Mouse (Mus musculus) spleen, adult 2 months (tissue): ENCODE measurements around the gene Gal. TPM values are rescaled to one million over a fixed set of nuclear protein-coding genes. Genes with fewer than 3 reads are reported as not detected.

Experiments used
- DNase-seq, 2 experiments: peaks; one replicate each; pipeline versions ENCODE4 v3.0.0 to v3.0.0-alpha.2; 2012 to 2021; ENCODE audit warnings: low spot score in 2 of 2, low read depth in 1 of 2
- H3K27ac ChIP-seq: fragments of 200-500 bp; 2 replicates; pipeline ENCODE4 v1.5.1; 2012; ENCODE audit warnings: low read length, inconsistent platforms; ENCODE audit not compliant: insufficient read depth
- H3K27me3 ChIP-seq: fragments of 200-500 bp; 2 replicates; pipeline ENCODE4 v1.6.1; 2012; ENCODE audit warnings: mild to moderate bottlenecking, moderate library complexity, low read length, inconsistent platforms; ENCODE audit not compliant: control insufficient read depth, insufficient read depth
- H3K36me3 ChIP-seq: fragments of 200-500 bp; 2 replicates; pipeline ENCODE4 v1.6.1; 2012; ENCODE audit warnings: mild to moderate bottlenecking, low read length, inconsistent platforms; ENCODE audit not compliant: control insufficient read depth, insufficient read depth
- H3K4me1 ChIP-seq: fragments of 200-500 bp; 2 replicates; pipeline ENCODE4 v1.6.1; 2011; ENCODE audit warnings: inconsistent platforms; ENCODE audit not compliant: control insufficient read depth, insufficient read depth, insufficient read length
- H3K4me3 ChIP-seq: fragments of 200-500 bp; 2 replicates; pipeline ENCODE4 v1.5.1; 2011; ENCODE audit warnings: mild to moderate bottlenecking, inconsistent platforms; ENCODE audit not compliant: insufficient read depth, insufficient read length; ENCODE audit errors: extremely low read depth
- CTCF ChIP-seq: fragments of 200-500 bp; IDR thresholded peaks from 2 replicates; pipeline ENCODE4 v1.5.1; 2011; ENCODE audit warnings: mild to moderate bottlenecking, inconsistent platforms; ENCODE audit not compliant: insufficient read depth, insufficient read length, insufficient replicate concordance; ENCODE audit errors: extremely low read depth
- POLR2A ChIP-seq: fragments of 200-500 bp; IDR thresholded peaks from 2 replicates; pipeline ENCODE4 v1.6.1; 2011; ENCODE audit warnings: low read depth, low read length, inconsistent platforms
- WGBS: fragments of 180-500 bp; shearing (Covaris S2); methylation state at CpG from one replicate; pipeline ENCODE4 v1.1.7; 2018; 5-methylcytosine and 5-hydroxymethylcytosine counted together
- polyA plus RNA-seq: library from polyadenylated mRNA; depleted of rRNA; stranded (reverse); fragments of >200 nt; gene quantifications from 2 replicates; pipeline ENCODE4 v1.2.3, GENCODE M21; 2012

The Gal gene
- polyA plus RNA-seq, 1 experiment = 13.1 TPM

- TF ChIP-seq CTCF = no peak
- TF ChIP-seq POLR2A = no peak
- Histone ChIP-seq H3K36me3 (no peaks in the 10 kb centered on the region), H3K27me3 (no peaks in the 10 kb centered on the region), H3K4me1 (peaks cover 5% of the 10 kb centered on the region; the same call in 1 of the 2 replicates), H3K4me3 (no peak overlapping the region), H3K27ac (no peak overlapping the region)
- no peak for DNase-seq
- WGBS = 79% methylated on average over 4 of the region's 4 CpGs
Measured at GRCm38 (mm10) chr19:3434641-3435040, 20.3 kb upstream of the Gal start.

DNA sequence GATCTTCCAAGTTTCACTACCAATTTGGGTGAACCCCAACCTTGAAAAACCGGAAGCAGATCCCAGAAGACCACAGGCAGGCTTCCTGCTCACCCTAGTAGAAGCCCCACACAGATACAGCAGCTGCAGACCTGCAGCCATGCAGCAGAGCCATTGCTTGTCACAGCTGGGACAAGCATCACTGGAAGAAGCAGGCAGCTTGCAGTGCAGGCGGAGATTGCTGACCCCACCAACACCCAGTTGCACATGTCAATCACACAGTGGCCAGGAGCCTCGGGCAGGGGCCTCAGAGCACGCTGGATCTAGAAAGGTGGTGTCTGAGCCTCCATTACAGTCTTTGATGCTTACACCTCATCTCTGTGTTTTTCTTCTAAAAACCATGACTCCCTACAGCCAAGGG, 19.8 kb upstream of the Gal start:
- H3K4me3 ChIP-seq = no peak overlapping the region
- no peak for DNase-seq
- peaks cover 5% of the 10 kb centered on the region; the same call in 1 of the 2 replicates for H3K4me1 ChIP-seq
- no peaks in the 10 kb centered on the region for H3K36me3 ChIP-seq
- H3K27me3 ChIP-seq = no peaks in the 10 kb centered on the region
- H3K27ac ChIP-seq = no peak overlapping the region
- WGBS = 57% methylated on average over 4 of the region's 4 CpGs
- TF ChIP-seq CTCF = no peak
- no peak for TF ChIP-seq POLR2A

GRCm38 (mm10) chr19:3431969-3432368, 17.6 kb upstream of the Gal start:
- Histone ChIP-seq H3K4me3 (no peak overlapping the region), H3K36me3 (no peaks in the 10 kb centered on the region), H3K27ac (no peak overlapping the region), H3K27me3 (no peaks in the 10 kb centered on the region), H3K4me1 (peaks cover 5% of the 10 kb centered on the region; the same call in 1 of the 2 replicates)
- no peak for TF ChIP-seq POLR2A
- TF ChIP-seq CTCF = no peak
- WGBS = 77% methylated on average over 2 of the region's 2 CpGs
- no peak for DNase-seq

DNA sequence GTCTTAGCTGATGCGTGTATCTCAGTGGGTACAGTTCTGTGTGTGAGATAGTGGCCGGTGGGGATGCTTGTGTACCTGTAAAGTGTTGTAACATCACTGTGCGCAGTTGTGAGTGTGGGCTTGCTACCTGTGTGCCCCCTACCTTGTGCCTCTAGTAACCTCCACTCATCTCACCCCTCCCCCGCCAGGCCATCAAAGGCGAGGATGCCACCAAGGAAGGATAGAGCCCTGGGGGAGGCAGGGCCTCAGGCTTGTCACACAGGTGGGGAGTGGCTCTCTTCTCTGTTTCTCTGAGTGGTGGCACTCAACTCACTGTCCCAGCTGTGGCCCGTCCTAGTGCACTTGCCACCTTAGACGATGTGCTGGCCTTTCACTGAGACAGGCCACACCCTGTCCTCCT, 16.7 kb upstream of the Gal start:
- Histone ChIP-seq H3K4me1 (peaks cover 5% of the 10 kb centered on the region; the same call in 1 of the 2 replicates), H3K27ac (no peak overlapping the region), H3K4me3 (no peak overlapping the region), H3K36me3 (no peaks in the 10 kb centered on the region), H3K27me3 (no peaks in the 10 kb centered on the region)
- no peak for DNase-seq
- no peak for TF ChIP-seq POLR2A
- no peak for TF ChIP-seq CTCF
- WGBS = 63% methylated on average over 7 of the region's 7 CpGs

- Histone ChIP-seq H3K36me3 (no peaks in the 10 kb centered on the region), H3K27ac (no peak overlapping the region), H3K4me1 (peaks cover 5% of the 10 kb centered on the region; the same call in 1 of the 2 replicates), H3K4me3 (no peak overlapping the region), H3K27me3 (no peaks in the 10 kb centered on the region)
- WGBS = 57% methylated on average over 7 of the region's 7 CpGs
- DNase-seq = no peak
- TF ChIP-seq CTCF (no peak), POLR2A (no peak)
Measured at GRCm38 (mm10) chr19:3429156-3429816, 14.9 kb upstream of the Gal start.

DNA sequence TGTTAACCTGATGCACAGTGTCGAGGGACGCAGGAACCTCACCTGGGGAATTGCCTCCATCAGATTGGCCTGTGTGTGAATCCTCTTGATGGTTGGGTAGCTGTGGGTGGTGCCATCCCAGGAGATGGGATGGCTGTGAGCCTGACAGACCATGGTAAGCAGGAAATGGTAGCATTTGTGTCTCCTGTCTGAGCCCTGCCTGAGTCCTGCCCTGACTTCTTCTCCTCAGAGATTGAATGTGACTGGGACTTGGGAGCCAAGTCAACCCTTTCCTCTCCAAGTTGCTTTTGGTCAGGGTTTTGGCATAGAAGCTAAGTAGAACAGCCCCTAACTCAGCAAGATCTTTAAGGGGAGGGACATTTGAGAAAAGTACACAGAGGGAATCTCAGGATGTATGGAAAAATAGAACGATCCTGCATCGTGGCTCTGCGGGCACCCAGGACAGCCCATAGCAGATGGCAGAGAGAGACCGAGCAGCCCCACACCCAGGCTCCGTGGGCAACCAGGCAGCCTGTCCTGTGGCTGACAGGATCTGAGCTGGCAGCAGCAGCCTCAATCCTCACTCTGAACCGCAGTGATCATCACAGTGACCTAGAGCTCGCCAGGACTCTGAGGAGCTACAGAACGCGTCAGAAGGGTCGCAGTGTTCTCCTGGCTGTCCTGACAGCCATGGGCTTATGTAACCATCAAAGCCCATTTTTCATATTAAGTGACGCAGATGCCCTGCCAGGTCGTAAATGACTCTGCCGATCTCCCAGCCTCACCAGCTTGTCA, 13.9 kb upstream of the Gal start:
- TF ChIP-seq CTCF (no peak), POLR2A (no peak)
- WGBS = 89% methylated on average over 15 of the region's 15 CpGs
- Histone ChIP-seq H3K4me3 (no peak overlapping the region), H3K4me1 (peaks cover 5% of the 10 kb centered on the region; the same call in 1 of the 2 replicates), H3K27ac (no peak overlapping the region), H3K36me3 (no peaks in the 10 kb centered on the region), H3K27me3 (no peaks in the 10 kb centered on the region)
- DNase-seq = no peak
